In genomic region chr6:33823777-33824302, GRCm38 (mm10) we compare ENCODE assay signal across 9 mouse cellular contexts.
DNase-seq lines count a peak whose midpoint lies in the region; ATAC-seq lines count a peak whose summit lies in the region.
"Had no signal": no experiment of that assay in that cellular context is flagged by ENCODE, and none has a peak within 500 bp of the region (broad histone marks: within the 10 kb centered on the region; RNA-seq: fewer than 3 reads in every experiment).

No protein-coding gene starts in this region.

- 67% methylated on average over 6 of the region's 6 CpGs for WGBS in midbrain, embryonic 16.5 days

- no peaks in the 10 kb centered on the region for H3K4me1 ChIP-seq in midbrain, embryonic 16.5 days (ENCODE audit: control insufficient read depth, insufficient read depth, low read length)

- peak; percentile 81 to 87 for DNase-seq in adrenal gland, adult (ENCODE audit: inconsistent age in 2 of 2, low spot score in 1 of 2)
- DNase-seq in adrenal gland, postnatal 4 days (ENCODE audit: low spot score in 2 of 2), result no peak
- DNase-seq in spleen, postnatal 36 days (ENCODE audit: low spot score in 2 of 2), result peak; percentile 1 to 6
- DNase-seq in spleen, adult 12 weeks (ENCODE audit: low spot score), result no peak
- peak; percentile 9 for DNase-seq in kidney, postnatal 36 days
- DNase-seq in right cerebral cortex, postnatal 25 days, result peak; percentile 47

- ATAC-seq in monocyte, adult 5-6 weeks (replicated peaks; ENCODE audit: insufficient number of reproducible peaks, low FRiP score, low TSS enrichment, poor library complexity, severe bottlenecking), result no peak
- ATAC-seq in midbrain, embryonic 16.5 days, result no peak

- H3K4me2 ChIP-seq in midbrain, embryonic 16.5 days (ENCODE audit: low read length), result no peak overlapping the region
- H3K4me2 ChIP-seq: neural tube, embryonic 13.5 days had no signal

- no peaks in the 10 kb centered on the region for H3K9me3 ChIP-seq in midbrain, embryonic 16.5 days (replicated peaks; ENCODE audit: control insufficient read depth, low read length, poor library complexity, severe bottlenecking)
- H3K9me3 ChIP-seq: neural tube, embryonic 13.5 days had no signal

- no peaks in the 10 kb centered on the region for H3K36me3 ChIP-seq in midbrain, embryonic 16.5 days (ENCODE audit: control insufficient read depth, insufficient read depth, low read length)
- H3K36me3 ChIP-seq: neural tube, embryonic 13.5 days had no signal

- H3K27ac ChIP-seq in midbrain, embryonic 16.5 days (ENCODE audit: low read length), result no peak overlapping the region
- H3K27ac ChIP-seq: neural tube, embryonic 13.5 days had no signal

- H3K27me3 ChIP-seq in midbrain, embryonic 16.5 days (ENCODE audit: control insufficient read depth, insufficient read depth, low read depth, low read length), result no peaks in the 10 kb centered on the region
- H3K27me3 ChIP-seq: neural tube, embryonic 13.5 days had no signal

- no peak overlapping the region for H3K4me3 ChIP-seq in midbrain, embryonic 16.5 days (ENCODE audit: low read depth, low read length)
- H3K4me3 ChIP-seq: neural tube, embryonic 13.5 days had no signal

- no peak overlapping the region for H3K9ac ChIP-seq in midbrain, embryonic 16.5 days (ENCODE audit: low read depth, low read length)
- H3K9ac ChIP-seq: neural tube, embryonic 13.5 days had no signal

Comparison
In these comparisons a context has a peak if more than half of its experiments do, and no peak if none do; other contexts are left out.
1. DNase-seq: peak in adrenal gland, adult (2 of 2), spleen, postnatal 36 days (2 of 2), kidney, postnatal 36 days (2 of 2) and right cerebral cortex, postnatal 25 days (single experiment); none in adrenal gland, postnatal 4 days (0 of 2) and spleen, adult 12 weeks (single experiment).